Mouse (Mus musculus): ENCODE measurements around the gene Cela3a. TPM values are rescaled to one million over a fixed set of nuclear protein-coding genes. Genes with fewer than 3 reads are reported as not detected.
"Not testable (repeated sequence)": the region's sequence is repeated elsewhere in the genome, so short reads cannot be mapped to it uniquely, and the experiment has no call there.

Cela3a gene
- total and polyA plus RNA-seq, 3 experiments: not detected

- no peaks in the 10 kb centered on the region for H3K27me3 ChIP-seq (ENCODE audit: control insufficient read depth in 1 of 2, insufficient read depth in 2 of 2, low read length in 2 of 2)
- H3K36me3 ChIP-seq (ENCODE audit: control insufficient read depth in 1 of 2, insufficient read depth in 2 of 2, low read length in 2 of 2): peaks cover 0 to 2% of the 10 kb centered on the region in 2 experiments; a peak in 1 of 4 replicates
- TF ChIP-seq NELFE (IDR thresholded peaks at IDR 0.05; ENCODE audit: low read depth, low read length) (no peak), MEF2A (IDR thresholded peaks at IDR 0.05; ENCODE audit: extremely low read depth, insufficient replicate concordance, low read depth, low read length, poor library complexity, severe bottlenecking) (no peak), JUND (IDR thresholded peaks at IDR 0.05; ENCODE audit: low read depth, low read length) (no peak), HCFC1 (IDR thresholded peaks at IDR 0.05; ENCODE audit: low read depth, low read length) (no peak), CHD1 (IDR thresholded peaks at IDR 0.05; ENCODE audit: low read depth, low read length) (no peak), MAX (IDR thresholded peaks at IDR 0.05; ENCODE audit: low read length) (no peak), KAT2A (conservative IDR thresholded peaks at IDR 0.05; ENCODE audit: low read depth, low read length) (no peak), POLR2A (IDR thresholded peaks at IDR 0.05; ENCODE audit: control insufficient read depth in 1 of 2, insufficient read depth in 1 of 2, low read depth in 1 of 2, low read length in 2 of 2, poor library complexity in 1 of 2) (no peak), ZMIZ1 (IDR thresholded peaks at IDR 0.05; ENCODE audit: low read depth, low read length) (no peak), MYB (IDR thresholded peaks at IDR 0.05; ENCODE audit: low read depth, low read length) (no peak), MAZ (IDR thresholded peaks at IDR 0.05; ENCODE audit: low read depth, low read length) (no peak), MYC (IDR thresholded peaks at IDR 0.05; ENCODE audit: low read depth, low read length) (no peak), RCOR1 (IDR thresholded peaks at IDR 0.05; ENCODE audit: low read depth, low read length) (no peak)
Measured at GRCm38 (mm10) chr4:137414936-137415335, 5.3 kb upstream of the Cela3a start.

GRCm38 (mm10) chr4:137412185-137412709, 2.7 kb upstream of the Cela3a start:
- not testable (repeated sequence) for H3K4me3 ChIP-seq (ENCODE audit: control insufficient read depth in 1 of 2, insufficient read depth in 1 of 2, low read depth in 2 of 2, low read length in 2 of 2); H3K27ac ChIP-seq (ENCODE audit: control insufficient read depth, low read depth, low read length); DNase-seq (ENCODE audit: low read depth, low spot score); H3K79me2 ChIP-seq (ENCODE audit: control insufficient read depth, insufficient read depth, low read length, poor library complexity); H3K9me3 ChIP-seq (replicated peaks; ENCODE audit: insufficient read depth, low read length); H3K9ac ChIP-seq (ENCODE audit: control insufficient read depth, low read depth, low read length, poor library complexity, severe bottlenecking); H3K4me1 ChIP-seq (ENCODE audit: control insufficient read depth in 1 of 2, insufficient read depth in 2 of 2, low read length in 2 of 2); H3K27me3 ChIP-seq (ENCODE audit: control insufficient read depth in 1 of 2, insufficient read depth in 2 of 2, low read length in 2 of 2); H3K36me3 ChIP-seq (ENCODE audit: control insufficient read depth in 1 of 2, insufficient read depth in 2 of 2, low read length in 2 of 2)

More at GRCm38 (mm10) chr4:137414936-137415335, 5.3 kb upstream of the Cela3a start:
- H3K9ac ChIP-seq (ENCODE audit: control insufficient read depth, low read depth, low read length, poor library complexity, severe bottlenecking): no peak overlapping the region
- H3K27ac ChIP-seq (ENCODE audit: control insufficient read depth, low read depth, low read length): no peak overlapping the region
- no peak overlapping the region for H3K4me3 ChIP-seq (ENCODE audit: control insufficient read depth in 1 of 2, insufficient read depth in 1 of 2, low read depth in 2 of 2, low read length in 2 of 2)
- no peaks in the 10 kb centered on the region for H3K4me1 ChIP-seq (ENCODE audit: control insufficient read depth in 1 of 2, insufficient read depth in 2 of 2, low read length in 2 of 2)
- H3K79me2 ChIP-seq (ENCODE audit: control insufficient read depth, insufficient read depth, low read length, poor library complexity): no peaks in the 10 kb centered on the region
- H3K9me3 ChIP-seq (replicated peaks; ENCODE audit: insufficient read depth, low read length): no peaks in the 10 kb centered on the region
- no peak for DNase-seq (ENCODE audit: low read depth, low spot score)

- no peak for TF ChIP-seq ZNF384 (IDR thresholded peaks at IDR 0.05; ENCODE audit: low read depth, low read length)
- TF ChIP-seq MAFK (IDR thresholded peaks at IDR 0.05; ENCODE audit: borderline replicate concordance, low read depth, low read length): no peak
- no peak for TF ChIP-seq MAX (IDR thresholded peaks at IDR 0.05; ENCODE audit: low read length)
- TF ChIP-seq BHLHE40 (IDR thresholded peaks at IDR 0.05; ENCODE audit: borderline replicate concordance, low read depth, low read length): no peak
- TF ChIP-seq CHD1 (IDR thresholded peaks at IDR 0.05; ENCODE audit: low read depth, low read length): no peak
- TF ChIP-seq ETS1 (IDR thresholded peaks at IDR 0.05; ENCODE audit: low read depth, low read length): no peak
- TF ChIP-seq CTCF (IDR thresholded peaks at IDR 0.05 in 2 of 3, conservative IDR thresholded peaks at IDR 0.05 in 1 of 3; ENCODE audit: control insufficient read depth in 1 of 3, insufficient read depth in 1 of 3, low read depth in 2 of 3, low read length in 3 of 3, poor library complexity in 1 of 3, severe bottlenecking in 1 of 3): no peak
- no peak for TF ChIP-seq RCOR1 (IDR thresholded peaks at IDR 0.05; ENCODE audit: low read depth, low read length)
- TF ChIP-seq TAL1 (IDR thresholded peaks at IDR 0.05; ENCODE audit: low read length): no peak
- TF ChIP-seq MYB (IDR thresholded peaks at IDR 0.05; ENCODE audit: low read depth, low read length): no peak
- no peak for TF ChIP-seq UBTF (IDR thresholded peaks at IDR 0.05; ENCODE audit: borderline replicate concordance, insufficient read depth, low read depth, low read length)
- no peak for TF ChIP-seq GABPA (IDR thresholded peaks at IDR 0.05; ENCODE audit: low read depth, low read length)
- TF ChIP-seq GATA1 (IDR thresholded peaks at IDR 0.05; ENCODE audit: low read depth, low read length): no peak
- TF ChIP-seq MAZ (IDR thresholded peaks at IDR 0.05; ENCODE audit: low read depth, low read length): no peak
- no peak for TF ChIP-seq SIN3A (IDR thresholded peaks at IDR 0.05; ENCODE audit: low read length)
- no peak for TF ChIP-seq POLR2AphosphoS2 (IDR thresholded peaks at IDR 0.05; ENCODE audit: low read length)
- H3K4me1 ChIP-seq (ENCODE audit: control insufficient read depth in 1 of 2, insufficient read depth in 2 of 2, low read length in 2 of 2): no peaks in the 10 kb centered on the region
- no peaks in the 10 kb centered on the region for H3K27me3 ChIP-seq (ENCODE audit: control insufficient read depth in 1 of 2, insufficient read depth in 2 of 2, low read length in 2 of 2)
- no peak overlapping the region for H3K27ac ChIP-seq (ENCODE audit: control insufficient read depth, low read depth, low read length)
- H3K9ac ChIP-seq (ENCODE audit: control insufficient read depth, low read depth, low read length, poor library complexity, severe bottlenecking): no peak overlapping the region
- no peak overlapping the region for H3K4me3 ChIP-seq (ENCODE audit: control insufficient read depth in 1 of 2, insufficient read depth in 1 of 2, low read depth in 2 of 2, low read length in 2 of 2)
- H3K9me3 ChIP-seq (replicated peaks; ENCODE audit: insufficient read depth, low read length): no peaks in the 10 kb centered on the region
- no peaks in the 10 kb centered on the region for H3K36me3 ChIP-seq (ENCODE audit: control insufficient read depth in 1 of 2, insufficient read depth in 2 of 2, low read length in 2 of 2)
- no peaks in the 10 kb centered on the region for H3K79me2 ChIP-seq (ENCODE audit: control insufficient read depth, insufficient read depth, low read length, poor library complexity)
- no peak for DNase-seq (ENCODE audit: low read depth, low spot score)
Measured at GRCm38 (mm10) chr4:137405571-137405970, 4.0 kb downstream of the Cela3a start.

All from MEL (cell line).